Mouse (Mus musculus): ENCODE data around the gene Apba2. TPM values are rescaled to one million over a fixed set of nuclear protein-coding genes. Genes with fewer than 3 reads are reported as not detected.
A peak's percentile ranks its signal among the peaks of the same experiment; 100 is the strongest.

The Apba2 gene
- polyA plus RNA-seq, 1 experiment: 0.65 TPM

GRCm38 (mm10) chr7:64579887-64580286 is 78.4 kb downstream of the Apba2 start:
- H3K27ac ChIP-seq (ENCODE audit: insufficient read depth, low read length): no peak overlapping the region
- no peak for TF ChIP-seq CTCF (IDR thresholded peaks at IDR 0.05; ENCODE audit: borderline replicate concordance, insufficient read depth, low read length)
- TF ChIP-seq POLR2A (IDR thresholded peaks at IDR 0.05; ENCODE audit: low read depth, low read length): no peak
- no peak overlapping the region for H3K4me3 ChIP-seq (ENCODE audit: insufficient read depth, low read length)
- H3K4me1 ChIP-seq (ENCODE audit: control insufficient read depth, insufficient read depth, low read length): no peaks in the 10 kb centered on the region; the same call in 1 of the 2 replicates

- Histone ChIP-seq H3K4me3 (ENCODE audit: insufficient read depth, low read length) (no peak overlapping the region), H3K27ac (ENCODE audit: insufficient read depth, low read length) (no peak overlapping the region), H3K4me1 (ENCODE audit: control insufficient read depth, insufficient read depth, low read length) (no peaks in the 10 kb centered on the region; the same call in 1 of the 2 replicates)
- TF ChIP-seq CTCF (IDR thresholded peaks at IDR 0.05; ENCODE audit: borderline replicate concordance, insufficient read depth, low read length): no peak
- no peak for TF ChIP-seq POLR2A (IDR thresholded peaks at IDR 0.05; ENCODE audit: low read depth, low read length)
Observed at GRCm38 (mm10) chr7:64580293-64580692, 78.8 kb downstream of the Apba2 start.

GRCm38 (mm10) chr7:64582358-64582757 is 80.9 kb downstream of the Apba2 start:
- H3K4me1 ChIP-seq (ENCODE audit: control insufficient read depth, insufficient read depth, low read length): no peaks in the 10 kb centered on the region; the same call in 1 of the 2 replicates
- H3K4me3 ChIP-seq (ENCODE audit: insufficient read depth, low read length): no peak overlapping the region
- no peak for TF ChIP-seq CTCF (IDR thresholded peaks at IDR 0.05; ENCODE audit: borderline replicate concordance, insufficient read depth, low read length)
- TF ChIP-seq POLR2A (IDR thresholded peaks at IDR 0.05; ENCODE audit: low read depth, low read length): no peak
- H3K27ac ChIP-seq (ENCODE audit: insufficient read depth, low read length): no peak overlapping the region

GRCm38 (mm10) chr7:64583670-64584121 is 82.2 kb downstream of the Apba2 start:
- Histone ChIP-seq H3K27ac (ENCODE audit: insufficient read depth, low read length) (peak overlapping the region; percentile 84), H3K4me1 (ENCODE audit: control insufficient read depth, insufficient read depth, low read length) (no peaks in the 10 kb centered on the region), H3K4me3 (ENCODE audit: insufficient read depth, low read length) (no peak overlapping the region)
- TF ChIP-seq POLR2A (IDR thresholded peaks at IDR 0.05; ENCODE audit: low read depth, low read length) (no peak), CTCF (IDR thresholded peaks at IDR 0.05; ENCODE audit: borderline replicate concordance, insufficient read depth, low read length) (no peak)

GRCm38 (mm10) chr7:64586133-64586532 is 84.6 kb downstream of the Apba2 start:
- Histone ChIP-seq H3K27ac (ENCODE audit: insufficient read depth, low read length) (no peak overlapping the region), H3K4me1 (ENCODE audit: control insufficient read depth, insufficient read depth, low read length) (no peaks in the 10 kb centered on the region), H3K4me3 (ENCODE audit: insufficient read depth, low read length) (no peak overlapping the region)
- TF ChIP-seq CTCF (IDR thresholded peaks at IDR 0.05; ENCODE audit: borderline replicate concordance, insufficient read depth, low read length) (no peak), POLR2A (IDR thresholded peaks at IDR 0.05; ENCODE audit: low read depth, low read length) (no peak)

GRCm38 (mm10) chr7:64586571-64586970 is 85.1 kb downstream of the Apba2 start:
- TF ChIP-seq CTCF (IDR thresholded peaks at IDR 0.05; ENCODE audit: borderline replicate concordance, insufficient read depth, low read length): no peak
- TF ChIP-seq POLR2A (IDR thresholded peaks at IDR 0.05; ENCODE audit: low read depth, low read length): no peak
- H3K27ac ChIP-seq (ENCODE audit: insufficient read depth, low read length): no peak overlapping the region
- no peaks in the 10 kb centered on the region for H3K4me1 ChIP-seq (ENCODE audit: control insufficient read depth, insufficient read depth, low read length)
- no peak overlapping the region for H3K4me3 ChIP-seq (ENCODE audit: insufficient read depth, low read length)

- TF ChIP-seq CTCF (IDR thresholded peaks at IDR 0.05; ENCODE audit: borderline replicate concordance, insufficient read depth, low read length) (no peak), POLR2A (IDR thresholded peaks at IDR 0.05; ENCODE audit: low read depth, low read length) (no peak)
- H3K4me1 ChIP-seq (ENCODE audit: control insufficient read depth, insufficient read depth, low read length): no peaks in the 10 kb centered on the region
- no peak overlapping the region for H3K27ac ChIP-seq (ENCODE audit: insufficient read depth, low read length)
- H3K4me3 ChIP-seq (ENCODE audit: insufficient read depth, low read length): no peak overlapping the region
Observed at GRCm38 (mm10) chr7:64588636-64589389, 87.3 kb downstream of the Apba2 start.

- Histone ChIP-seq H3K27ac (ENCODE audit: insufficient read depth, low read length) (no peak overlapping the region), H3K4me3 (ENCODE audit: insufficient read depth, low read length) (no peak overlapping the region), H3K4me1 (ENCODE audit: control insufficient read depth, insufficient read depth, low read length) (no peaks in the 10 kb centered on the region)
- TF ChIP-seq CTCF (IDR thresholded peaks at IDR 0.05; ENCODE audit: borderline replicate concordance, insufficient read depth, low read length): no peak
- no peak for TF ChIP-seq POLR2A (IDR thresholded peaks at IDR 0.05; ENCODE audit: low read depth, low read length)
Observed at GRCm38 (mm10) chr7:64595256-64595655, 93.8 kb downstream of the Apba2 start.

GRCm38 (mm10) chr7:64596652-64597051 is 95.1 kb downstream of the Apba2 start:
- no peak overlapping the region for H3K27ac ChIP-seq (ENCODE audit: insufficient read depth, low read length)
- H3K4me3 ChIP-seq (ENCODE audit: insufficient read depth, low read length): no peak overlapping the region
- H3K4me1 ChIP-seq (ENCODE audit: control insufficient read depth, insufficient read depth, low read length): no peaks in the 10 kb centered on the region
- TF ChIP-seq CTCF (IDR thresholded peaks at IDR 0.05; ENCODE audit: borderline replicate concordance, insufficient read depth, low read length): no peak
- no peak for TF ChIP-seq POLR2A (IDR thresholded peaks at IDR 0.05; ENCODE audit: low read depth, low read length)

GRCm38 (mm10) chr7:64609866-64610265 is 108.4 kb downstream of the Apba2 start:
- H3K4me3 ChIP-seq (ENCODE audit: insufficient read depth, low read length): no peak overlapping the region
- H3K27ac ChIP-seq (ENCODE audit: insufficient read depth, low read length): no peak overlapping the region
- H3K4me1 ChIP-seq (ENCODE audit: control insufficient read depth, insufficient read depth, low read length): no peaks in the 10 kb centered on the region
- TF ChIP-seq POLR2A (IDR thresholded peaks at IDR 0.05; ENCODE audit: low read depth, low read length) (no peak), CTCF (IDR thresholded peaks at IDR 0.05; ENCODE audit: borderline replicate concordance, insufficient read depth, low read length) (no peak)

All from embryonic fibroblast, embryonic 13.5 days (primary cell).